Mouse (Mus musculus) thymus, postnatal 14 days (tissue): Measurements from ENCODE around the gene Ubtf.

Experiments
- DNase-seq: peaks from one replicate; pipeline ENCODE4 v3.0.0; 2021

Gene Ubtf

DNA sequence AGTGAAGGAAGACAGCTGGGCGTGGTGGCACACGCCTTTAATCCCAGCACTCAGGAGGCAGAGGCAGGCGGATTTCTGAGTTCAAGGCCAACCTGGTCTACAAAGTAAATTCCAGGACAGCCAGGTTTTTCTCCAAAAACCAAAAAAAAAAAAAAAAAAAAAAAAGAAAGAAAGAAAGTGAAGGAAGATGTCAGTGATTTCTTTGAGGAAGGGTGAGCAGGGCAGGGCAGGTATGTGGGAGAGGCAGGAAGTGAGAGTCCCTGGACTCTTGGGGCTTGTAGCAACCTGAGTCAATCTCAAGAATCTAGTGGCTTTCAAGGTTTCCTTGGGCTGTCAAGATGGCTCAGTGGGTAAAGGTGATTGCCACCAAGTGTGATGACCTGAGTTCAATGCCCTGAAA, 24.9 kb upstream of the Ubtf start:
- DNase-seq, result no peak

DNA sequence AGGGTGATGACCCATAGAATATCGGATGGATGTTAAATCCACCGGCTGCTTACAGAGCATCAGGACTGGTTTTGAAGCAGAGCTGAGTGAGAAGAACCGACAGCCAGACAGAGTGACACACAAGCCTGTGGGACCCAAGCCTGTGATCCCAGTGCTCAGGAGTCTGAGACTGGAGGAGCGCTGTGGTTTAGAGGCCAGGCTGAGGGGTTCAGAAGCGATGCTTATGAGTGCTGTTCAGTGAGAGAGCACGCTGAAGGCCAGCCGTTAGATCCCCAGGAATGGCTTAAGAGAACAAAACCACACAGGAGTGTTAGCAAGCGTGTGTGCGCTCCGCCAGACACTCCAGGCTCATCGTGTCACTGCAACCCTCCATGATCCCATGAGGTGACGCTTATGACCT, 23.2 kb upstream of the Ubtf start:
- no peak for DNase-seq

DNA sequence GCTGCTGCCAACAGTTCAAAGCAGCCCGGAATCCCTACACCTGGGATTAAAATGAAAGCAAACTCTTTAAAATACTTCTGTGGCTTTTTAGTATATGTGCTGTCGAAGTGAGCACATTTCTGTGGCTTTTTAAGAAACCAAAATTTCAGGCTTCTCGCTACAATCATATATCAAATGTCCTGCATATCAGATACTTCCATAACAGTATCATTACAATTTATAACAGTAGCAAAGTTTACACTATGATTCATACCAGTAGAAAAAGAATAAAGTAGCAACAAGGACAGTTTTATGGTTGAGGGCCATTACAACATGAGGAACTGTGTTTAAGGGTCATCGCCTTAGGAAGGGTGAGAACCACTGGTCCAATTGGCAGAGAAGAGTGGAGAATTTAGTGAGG, 21.6 kb upstream of the Ubtf start:
- no peak for DNase-seq

DNA sequence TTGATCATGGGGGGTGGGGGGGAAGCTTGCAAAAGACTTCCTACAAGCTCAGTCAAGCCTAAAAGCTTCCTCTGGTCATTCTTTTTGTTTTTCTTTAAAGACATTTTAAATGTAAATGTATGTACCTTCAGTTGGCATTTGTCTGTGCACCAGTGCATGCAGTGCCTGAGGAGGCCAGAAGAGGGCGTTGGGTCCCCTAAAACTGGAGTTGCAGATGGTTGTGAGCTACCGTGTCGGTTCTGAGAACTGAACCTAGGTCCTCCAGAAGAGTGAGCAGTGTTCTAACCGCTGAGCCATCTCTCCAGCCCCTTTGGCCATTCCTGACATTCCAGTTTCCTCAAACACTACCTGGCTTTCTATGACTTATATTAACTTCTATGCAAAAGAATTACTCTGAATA, 20.1 kb upstream of the Ubtf start:
- no peak for DNase-seq

DNA sequence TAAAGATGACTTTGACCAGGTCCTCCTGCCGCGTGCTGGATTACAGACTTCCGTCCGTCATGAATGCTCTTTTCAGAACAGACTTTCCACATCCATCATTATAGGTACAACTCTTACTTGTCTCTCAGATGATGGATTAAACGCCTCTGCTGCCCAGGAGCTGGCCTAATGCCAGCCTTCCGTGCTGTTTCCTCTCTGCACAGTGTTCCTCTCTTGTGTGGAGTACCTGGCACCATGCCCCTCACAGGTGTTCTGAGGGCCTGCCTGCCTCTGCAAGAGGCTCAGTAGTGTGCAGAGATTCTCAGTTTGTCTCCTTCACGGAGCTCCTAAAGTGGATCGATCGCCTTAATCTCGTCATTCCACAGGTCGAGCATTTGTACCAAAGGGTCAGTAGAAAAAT, 19.7 kb upstream of the Ubtf start:
- DNase-seq, result no peak

DNA sequence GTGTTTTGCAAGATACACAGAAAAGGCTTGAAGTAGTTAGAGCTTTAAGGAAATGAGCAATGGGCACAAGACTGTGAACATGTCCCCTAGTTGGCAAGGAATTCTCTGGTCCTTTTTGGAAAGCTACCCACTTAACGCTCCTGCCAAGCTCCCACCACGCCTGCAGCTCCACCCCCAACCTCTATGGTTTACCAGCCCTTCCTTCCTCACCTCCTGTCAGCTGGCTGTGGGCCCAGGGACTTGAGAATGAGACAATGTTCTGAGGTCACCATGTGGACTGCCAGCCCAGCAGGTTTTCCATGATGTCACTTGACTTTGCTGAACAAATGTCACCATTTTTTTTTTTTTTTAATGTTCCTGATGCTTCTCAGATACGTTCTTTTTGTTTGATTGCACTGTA, 19.0 kb upstream of the Ubtf start:
- DNase-seq, result no peak

DNA sequence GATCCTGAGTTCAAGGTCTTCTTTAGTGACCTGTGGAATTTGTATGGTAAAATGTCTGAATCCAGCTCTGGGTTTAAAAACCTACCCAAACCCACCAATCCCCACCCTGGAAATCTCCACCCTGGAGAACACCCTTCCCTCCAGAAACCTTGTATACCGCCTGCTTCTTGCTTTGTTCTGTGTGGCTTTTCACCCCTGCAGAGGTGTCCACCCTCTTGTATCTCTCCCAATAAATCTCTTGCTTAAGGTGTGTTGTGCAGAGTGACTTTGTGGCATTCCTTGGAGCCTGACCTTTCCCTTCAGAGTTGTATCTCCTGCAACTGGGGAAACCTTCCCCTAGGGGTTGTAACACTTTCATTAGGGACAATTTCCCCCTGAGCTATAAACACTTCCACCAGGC, 18.4 kb upstream of the Ubtf start:
- no peak for DNase-seq

DNA sequence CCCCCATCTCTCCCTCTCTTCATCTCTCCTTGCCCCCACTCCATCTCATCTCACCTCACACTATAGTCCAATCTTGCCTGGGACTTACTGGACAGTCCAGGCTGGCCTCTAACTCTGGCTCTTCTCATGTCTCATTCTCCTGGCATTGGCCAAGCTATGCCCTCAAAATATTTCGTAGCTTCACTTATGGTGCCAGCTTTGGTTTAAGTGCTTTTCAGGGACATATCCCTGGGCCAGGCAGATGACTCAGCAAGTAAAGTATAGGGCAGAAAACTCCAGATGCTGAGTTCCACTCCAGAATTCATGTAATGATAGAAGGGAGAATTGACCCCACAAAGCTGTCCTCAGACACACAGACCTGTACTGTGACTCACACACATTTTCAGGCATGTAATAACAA, 16.6 kb upstream of the Ubtf start:
- no peak for DNase-seq

DNA sequence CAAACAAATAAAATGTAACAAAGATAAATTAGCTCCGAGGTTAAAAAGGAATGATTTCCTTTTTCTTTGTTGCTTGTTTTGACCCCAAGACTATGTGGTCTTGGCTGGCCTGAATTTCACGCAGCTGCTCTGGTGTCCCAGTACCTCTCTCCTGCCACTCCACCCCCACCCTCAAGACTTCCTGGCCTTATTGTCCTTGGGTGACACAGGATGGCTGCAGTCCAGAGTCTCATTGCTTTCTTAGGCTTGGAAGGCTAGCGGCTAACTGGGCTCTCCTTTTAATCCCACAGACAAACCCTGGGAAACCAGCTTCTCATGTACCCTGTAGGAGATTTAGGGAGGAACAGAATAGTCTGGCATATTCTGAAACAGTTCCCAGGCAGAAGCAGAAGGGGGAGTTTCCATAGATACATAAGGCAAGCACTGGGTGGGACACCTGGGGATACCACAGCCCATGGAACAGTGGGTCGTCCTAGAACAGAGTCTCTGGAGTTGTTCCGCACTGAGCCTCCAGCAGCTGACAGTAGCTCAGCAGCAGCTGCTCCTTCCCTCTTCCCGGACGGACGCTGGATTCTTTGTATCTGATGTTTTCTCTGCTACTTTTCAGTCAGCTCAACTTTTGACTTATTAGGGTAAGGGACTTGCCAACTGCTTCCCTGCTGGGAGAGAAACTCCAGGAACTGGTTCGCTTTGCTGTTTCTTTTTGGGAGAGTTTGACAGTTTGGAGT, 15.6 kb upstream of the Ubtf start:
- no peak for DNase-seq

DNA sequence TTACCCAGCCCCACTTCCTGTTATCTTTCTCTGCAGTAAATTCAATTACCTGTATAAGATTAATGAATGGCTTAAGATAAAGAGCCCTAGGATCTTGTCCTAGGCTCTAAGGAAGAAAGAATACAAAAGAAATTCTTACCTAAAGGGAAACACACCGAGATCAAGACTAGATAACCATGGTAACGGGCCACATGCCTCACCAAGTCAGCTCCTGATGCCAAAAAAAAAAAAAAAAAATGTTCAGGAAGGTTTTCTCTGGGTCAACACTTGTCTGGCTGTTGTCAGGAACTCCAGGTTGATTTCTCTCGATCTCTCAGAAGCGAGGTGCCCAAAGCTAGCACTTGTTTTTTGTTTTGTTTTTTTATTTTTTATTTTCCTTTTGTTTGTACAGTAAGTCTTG, 14.5 kb upstream of the Ubtf start:
- no peak for DNase-seq

DNA sequence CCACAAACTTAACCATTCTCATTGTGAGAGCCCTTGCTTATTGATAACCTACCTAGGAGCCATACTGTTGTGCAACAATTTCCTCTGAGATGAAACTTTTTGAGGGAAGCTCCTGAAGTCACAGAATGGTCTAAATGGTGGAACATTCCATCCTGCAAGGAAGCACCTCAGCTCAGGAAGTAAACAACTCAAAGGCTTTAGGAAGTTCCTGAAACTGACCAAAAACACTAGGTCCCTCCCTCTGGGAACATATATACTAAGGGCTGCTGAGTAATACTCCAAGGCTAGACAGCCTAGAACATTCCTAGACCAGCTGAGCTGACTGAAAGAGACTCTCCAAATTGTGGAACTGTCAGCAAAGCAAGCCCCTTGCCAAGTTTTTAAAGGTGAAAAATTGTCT, 13.5 kb upstream of the Ubtf start:
- no peak for DNase-seq

DNA sequence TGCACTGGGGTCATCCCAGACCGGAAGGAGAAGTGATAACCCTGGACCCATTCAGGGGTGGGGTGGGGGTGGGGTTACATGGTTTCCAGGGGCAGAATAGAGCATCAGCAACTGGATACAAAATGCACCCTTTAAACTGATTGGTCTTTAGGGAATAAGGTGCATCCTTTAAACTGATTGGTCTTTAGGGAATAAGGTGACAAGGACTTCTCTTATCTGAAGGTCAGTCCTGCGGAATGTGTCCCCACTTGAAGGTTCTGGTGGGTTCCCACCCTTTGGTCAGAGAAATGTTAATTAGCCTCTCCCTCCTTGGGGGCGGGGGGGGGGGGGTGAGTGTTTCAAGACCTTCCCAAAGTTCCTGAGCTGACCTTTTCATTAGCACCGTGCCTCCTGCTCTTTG, 12.3 kb upstream of the Ubtf start:
- DNase-seq, result no peak

DNA sequence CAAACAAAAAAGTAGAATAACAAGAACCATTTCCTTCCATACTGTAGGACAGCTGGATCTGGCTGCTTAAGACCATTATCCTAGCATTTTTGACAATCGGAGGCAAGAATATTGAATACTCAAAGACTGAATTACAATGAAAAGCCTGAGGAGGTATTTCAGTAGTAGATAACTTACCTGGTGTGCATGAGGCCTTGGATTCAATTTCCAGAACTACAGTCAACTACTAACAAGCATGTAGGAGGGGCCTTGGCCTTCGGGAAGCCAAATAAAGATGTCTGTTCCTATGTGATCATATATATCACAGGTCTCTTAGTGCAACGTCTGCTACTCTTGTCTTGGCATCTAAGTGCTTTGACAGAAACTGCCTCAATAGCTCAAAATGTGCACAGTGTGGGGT, 10.5 kb upstream of the Ubtf start:
- no peak for DNase-seq

DNA sequence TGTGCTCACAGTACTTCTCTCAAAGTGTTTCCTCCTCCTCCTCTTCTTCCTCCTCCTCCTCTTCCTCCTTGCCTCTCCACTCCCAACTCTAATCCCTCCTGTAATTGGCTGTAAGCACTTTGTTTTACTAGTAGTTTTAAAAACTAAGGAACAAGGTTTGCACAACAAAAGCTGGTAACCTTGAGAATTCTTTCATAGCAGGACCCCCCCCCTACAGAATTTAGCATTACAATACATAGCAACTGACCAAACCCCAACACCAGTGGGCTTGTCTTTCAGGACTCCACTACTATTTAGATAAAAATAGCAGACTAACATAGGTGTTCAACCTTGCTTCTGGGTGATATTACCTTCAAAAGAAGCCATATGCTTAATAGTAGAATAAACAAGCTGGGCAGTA, 10.0 kb upstream of the Ubtf start:
- no peak for DNase-seq

DNA sequence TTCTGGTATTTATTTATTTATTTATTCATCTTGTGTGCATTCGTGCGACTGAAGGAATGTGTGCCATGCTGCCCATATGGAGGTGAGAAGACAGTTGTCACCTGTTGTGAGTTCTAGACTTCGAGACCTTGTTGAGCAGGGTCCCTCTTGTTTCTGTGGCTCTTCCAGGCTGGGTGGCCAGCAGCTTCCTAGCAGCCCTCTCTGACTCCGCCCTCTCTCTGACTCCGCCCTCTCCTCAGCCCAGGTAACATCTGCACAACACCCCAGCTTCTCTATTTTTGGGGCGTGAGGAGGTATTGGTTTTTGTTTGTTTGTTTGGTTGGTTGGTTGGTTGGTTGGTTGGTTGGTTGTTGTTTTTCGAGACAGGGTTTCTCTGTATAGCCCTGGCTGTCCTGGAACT, 8.3 kb upstream of the Ubtf start:
- DNase-seq, result no peak

DNA sequence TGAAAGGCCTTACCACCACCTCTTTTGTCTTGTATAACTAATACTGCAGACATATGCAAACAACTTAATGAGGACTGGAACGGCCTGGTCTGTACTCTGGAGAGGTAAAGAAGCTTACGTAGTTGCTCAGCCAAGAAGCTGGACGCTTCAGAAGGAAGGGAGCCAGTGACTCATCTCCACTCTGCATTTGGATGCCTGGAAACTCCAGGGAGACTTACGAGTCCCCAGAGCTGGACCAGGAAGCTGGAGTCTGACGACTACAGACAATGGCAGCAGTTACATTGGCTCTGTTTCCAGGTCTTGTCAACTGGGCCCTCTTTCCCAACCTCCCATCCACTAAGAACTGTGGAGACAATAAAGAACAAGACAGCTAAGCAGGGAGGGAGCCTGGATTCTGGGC, 7.7 kb upstream of the Ubtf start:
- no peak for DNase-seq

DNA sequence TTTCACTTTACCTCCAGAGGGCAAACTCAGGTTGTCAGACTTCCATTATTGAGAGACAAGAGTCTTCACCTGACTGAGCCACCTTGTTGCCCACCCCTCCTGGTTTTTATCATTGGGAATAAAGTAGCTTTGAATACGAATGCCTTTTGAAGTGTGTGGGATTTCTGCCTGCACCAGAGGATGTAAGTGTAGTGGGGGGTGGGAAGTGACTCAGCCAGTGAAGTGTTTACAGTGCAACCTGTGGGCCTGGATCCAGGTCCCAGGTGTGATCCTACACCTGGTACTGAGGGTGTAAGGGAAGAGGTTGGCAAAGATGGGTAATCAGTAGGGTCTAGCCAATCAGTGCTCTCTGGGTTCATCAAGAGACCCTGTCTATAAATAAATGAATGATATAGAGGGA, 4.0 kb upstream of the Ubtf start:
- DNase-seq, result no peak

DNA sequence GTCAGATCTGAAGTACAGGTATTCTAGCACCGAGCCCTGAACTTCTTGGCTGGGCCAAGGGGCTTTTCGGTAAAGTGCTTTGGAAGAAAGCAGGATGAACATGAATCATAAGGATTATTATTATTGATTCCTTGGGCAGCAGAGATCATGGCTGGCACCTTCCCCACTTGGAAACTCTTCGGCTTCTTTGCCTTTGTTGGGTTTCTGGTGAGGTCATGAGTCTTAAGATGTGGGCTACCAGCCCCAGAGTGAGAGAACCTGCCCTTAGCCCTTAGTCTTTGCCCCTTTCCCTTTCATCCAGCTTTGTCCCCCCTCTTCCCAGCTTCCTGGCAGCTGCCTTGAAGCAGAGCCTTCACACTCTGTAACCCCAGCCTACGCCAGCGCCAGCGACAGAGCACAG, 2.4 kb upstream of the Ubtf start:
- DNase-seq, result no peak

DNA sequence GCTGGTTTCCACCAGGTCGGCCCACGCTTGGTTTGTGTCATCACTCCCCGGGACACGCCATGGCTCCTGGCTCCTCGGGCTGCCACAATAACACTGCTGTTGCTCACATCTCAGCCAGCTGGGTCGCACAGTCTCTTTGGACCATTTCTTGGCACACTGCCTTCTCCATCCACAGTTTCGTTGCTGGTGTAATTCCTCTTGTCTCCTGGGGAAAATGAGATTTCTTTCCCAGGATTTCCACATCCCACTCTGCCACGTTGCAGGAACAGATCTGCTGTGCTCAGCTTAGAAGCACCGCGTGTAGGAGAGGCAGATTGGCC, 1.1 kb upstream of the Ubtf start:
- DNase-seq, result no peak

DNA sequence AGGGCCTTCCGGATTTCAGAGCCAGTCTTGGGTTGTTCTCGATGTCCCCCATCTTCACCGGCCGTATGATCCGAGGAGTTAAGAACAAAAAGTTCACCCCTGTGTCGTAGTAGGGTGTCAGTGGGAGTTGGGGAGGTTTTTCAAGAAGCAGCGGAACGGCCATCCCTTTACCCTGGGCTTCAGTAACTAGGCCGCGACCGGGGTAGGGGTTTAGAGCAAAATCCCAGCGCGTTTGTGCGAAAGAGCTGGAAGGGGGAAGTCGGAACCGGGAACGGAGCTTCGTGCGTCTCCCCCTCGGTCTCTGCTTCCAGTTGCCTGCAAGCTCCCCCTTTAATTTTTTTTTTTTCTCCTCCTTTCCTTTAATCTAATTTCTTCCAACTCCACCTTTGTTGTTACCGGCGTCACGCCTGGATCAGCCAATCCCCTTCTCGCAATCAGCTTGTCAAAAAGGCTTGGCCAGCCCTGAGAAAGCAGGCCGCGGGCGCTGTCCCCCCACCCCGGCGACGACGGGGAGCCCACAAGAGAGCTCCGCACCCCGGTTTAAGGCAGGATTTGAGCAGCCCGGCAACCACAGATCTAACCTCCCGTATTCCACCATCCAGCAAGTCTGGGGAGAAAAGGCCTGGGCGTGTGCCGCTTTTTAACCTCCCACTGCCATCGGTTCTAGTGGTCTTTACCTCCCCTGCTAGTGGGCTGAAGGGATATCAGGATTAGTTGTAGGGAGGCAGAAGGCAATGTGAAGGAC, 571 bp upstream of the Ubtf start:
- DNase-seq, result peak; percentile 71

DNA sequence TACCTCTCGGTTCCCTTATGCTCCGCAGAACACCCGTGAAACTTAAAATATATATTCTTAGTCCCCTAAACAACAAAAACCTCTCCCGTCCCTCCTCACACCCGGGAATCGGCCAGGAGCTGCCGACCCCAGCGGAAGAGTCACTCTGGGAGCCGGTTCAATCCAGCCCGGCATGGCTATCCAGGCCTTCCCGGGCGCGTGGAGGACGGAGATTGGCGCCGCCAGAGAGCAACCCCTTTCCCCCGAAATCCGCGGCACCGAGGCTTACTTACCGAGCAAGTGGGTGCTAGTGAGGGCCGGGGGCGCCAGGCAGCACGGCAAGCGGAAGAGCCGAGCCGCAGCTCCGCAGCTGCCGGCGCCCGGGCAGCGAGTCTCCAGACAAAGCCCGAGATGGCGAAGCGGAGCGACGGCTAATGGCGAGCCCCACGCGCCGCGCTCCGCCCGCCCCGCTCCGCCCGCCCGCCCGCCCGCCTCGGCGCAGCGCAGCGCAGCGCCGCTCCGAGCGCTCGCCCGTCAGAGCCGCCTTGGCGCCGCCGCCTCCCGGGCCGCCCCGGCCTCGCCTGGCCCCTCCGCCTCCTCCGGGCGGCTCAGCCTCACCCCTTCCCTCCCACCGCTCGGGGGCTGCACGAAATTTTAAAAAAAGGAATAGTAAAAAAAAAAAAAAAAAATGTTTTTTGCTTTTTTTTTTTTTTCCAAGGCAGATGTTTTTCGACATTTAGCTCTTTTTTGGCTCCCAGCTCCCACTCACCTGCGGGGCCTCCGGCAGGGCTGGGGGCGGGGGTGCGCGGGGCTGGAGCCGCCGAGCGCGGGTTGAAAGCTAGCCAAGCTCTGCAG, 749 bp downstream of the Ubtf start:
- peak; percentile 76 for DNase-seq

DNA sequence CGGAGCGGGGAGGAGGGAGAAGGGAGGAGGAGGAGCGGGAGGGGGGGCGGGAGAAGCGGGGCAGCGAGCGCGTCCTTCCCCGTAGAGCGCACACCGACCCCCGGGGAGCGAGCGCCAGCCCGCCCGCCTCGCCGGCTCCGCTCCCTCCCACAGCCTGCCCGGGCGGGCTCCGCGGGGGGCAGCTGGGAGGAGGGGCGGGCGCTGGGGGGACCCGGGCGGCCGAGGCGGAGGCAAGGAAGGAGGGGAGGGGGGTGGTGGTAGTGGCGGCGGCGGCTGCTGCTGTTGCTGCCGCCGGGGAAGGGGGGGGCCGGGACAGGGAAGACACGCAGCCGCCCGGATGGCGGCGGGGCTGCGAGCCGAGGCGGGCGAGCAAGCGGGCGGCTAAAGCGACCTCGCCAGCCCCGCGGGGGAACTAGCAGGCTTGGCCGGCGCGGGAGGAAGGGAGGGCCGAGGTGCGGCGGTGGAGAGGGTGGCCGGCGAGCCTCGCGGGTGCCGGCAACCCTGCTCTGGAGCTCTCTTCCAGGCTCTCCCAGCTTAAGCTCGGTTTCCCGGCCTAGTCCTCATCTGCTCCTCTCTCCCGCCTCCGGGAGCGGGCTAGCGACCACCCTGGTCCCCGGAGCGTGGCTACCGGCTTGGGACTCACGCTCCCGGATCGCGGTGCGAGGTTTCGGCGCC, 1.5 kb downstream of the Ubtf start:
- DNase-seq, result peak; percentile 90

DNA sequence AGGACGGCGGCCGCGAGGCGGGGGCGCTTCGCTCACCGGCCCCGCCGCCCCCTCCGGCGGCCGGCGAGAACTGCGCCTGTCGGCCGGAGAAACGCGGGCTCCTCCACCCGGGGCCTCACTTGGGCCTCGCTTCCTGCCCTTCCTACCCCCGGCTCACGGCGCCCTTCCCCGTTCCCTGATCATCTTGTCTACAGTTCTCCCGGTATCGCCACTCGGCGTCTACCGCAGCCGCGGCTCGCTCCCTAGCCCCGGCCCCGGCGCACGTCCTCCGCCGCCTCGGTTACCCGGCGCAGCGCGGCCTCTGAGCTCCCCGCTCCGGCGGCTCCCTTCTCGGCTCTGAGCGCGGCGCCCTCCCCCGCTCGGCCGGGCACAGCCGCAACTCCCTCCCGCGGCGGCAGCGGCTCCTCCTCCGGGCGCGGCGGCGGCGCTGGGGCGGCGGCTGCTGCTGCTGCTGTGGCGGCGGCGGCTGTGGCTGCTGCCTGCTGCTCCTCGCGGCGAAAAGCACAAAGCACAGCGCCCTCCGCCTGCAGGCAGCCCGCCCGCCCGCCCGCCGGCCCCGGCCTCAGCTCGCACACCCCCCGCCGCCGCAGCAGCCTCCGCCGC, 2.1 kb downstream of the Ubtf start:
- DNase-seq, result peak; percentile 81
